15 mouse cellular contexts compared by ENCODE assay signal in the genomic region with DNA sequence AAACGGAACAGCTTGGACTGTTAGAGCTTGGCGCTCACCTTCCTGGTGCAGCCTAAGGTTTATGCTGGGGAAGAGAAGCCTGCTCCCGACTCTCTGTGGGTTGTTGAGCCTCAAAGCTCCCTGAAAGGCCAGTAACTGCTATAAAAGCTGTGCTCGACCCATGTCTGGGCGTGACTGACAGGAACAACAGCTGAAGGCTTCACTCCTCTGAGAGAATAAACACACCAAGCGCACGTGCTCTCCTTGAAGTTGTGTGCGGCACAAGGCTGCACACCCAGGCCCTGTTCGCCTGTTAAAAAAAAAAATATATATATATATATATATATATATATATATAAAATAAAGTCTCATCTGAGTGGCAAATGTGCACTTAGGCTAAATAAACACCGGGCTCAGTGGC.
"Had no signal": no experiment of that assay in that cellular context is flagged by ENCODE, and none has a peak within 500 bp of the region (broad histone marks: within the 10 kb centered on the region; RNA-seq: fewer than 3 reads in every experiment).

No protein-coding gene starts in this region.

- H3K27me3 ChIP-seq: neural tube, embryonic 15.5 days; stomach, embryonic 15.5 days had no signal

- H3K9ac ChIP-seq: neural tube, embryonic 15.5 days; stomach, embryonic 15.5 days had no signal

- H3K27ac ChIP-seq: neural tube, embryonic 15.5 days; stomach, embryonic 15.5 days; stomach, postnatal 0 days had no signal

- DNase-seq: retina, postnatal 1 day; right cerebral cortex, adult 18-20 months; right cerebral cortex, postnatal 14 days; right cerebral cortex, postnatal 25 days; right cerebral cortex, postnatal 4 days; spleen, adult 18-20 months; thymus, adult 18-20 months; thymus, adult 2 months; thymus, postnatal 14 days; thymus, postnatal 25 days; thymus, postnatal 36 days; thymus, postnatal 4 days had no signal

- H3K4me3 ChIP-seq: neural tube, embryonic 15.5 days; stomach, embryonic 15.5 days had no signal

- H3K4me2 ChIP-seq: neural tube, embryonic 15.5 days; stomach, embryonic 15.5 days had no signal

- H3K36me3 ChIP-seq: stomach, embryonic 15.5 days had no signal

- H3K4me1 ChIP-seq: stomach, embryonic 15.5 days had no signal

- H3K9me3 ChIP-seq: neural tube, embryonic 15.5 days; stomach, embryonic 15.5 days had no signal
